ENCODE assay signal across 10 mouse cellular contexts in the genomic region with DNA sequence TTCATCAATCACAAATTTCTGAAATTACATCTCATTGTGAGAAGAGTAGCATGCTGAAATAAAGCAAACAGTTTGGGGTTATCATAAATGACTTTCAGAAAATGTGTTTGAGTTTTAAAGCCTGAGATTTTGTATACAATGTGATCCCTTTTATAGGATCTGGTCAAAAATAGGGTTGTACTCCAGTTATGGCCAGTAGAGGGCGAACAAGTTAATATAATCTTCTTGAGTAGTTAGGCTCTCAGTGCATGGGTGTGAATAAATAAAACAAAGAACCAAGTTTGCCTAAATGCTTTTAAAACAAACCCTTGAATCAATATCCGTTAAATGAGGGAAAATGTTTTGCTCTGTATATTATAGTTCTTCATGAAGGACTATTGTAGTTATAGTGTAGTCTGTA. TPM values are rescaled to one million over a fixed set of nuclear protein-coding genes. Genes with fewer than 3 reads are reported as not detected.
DNase-seq lines count a peak whose midpoint lies in the region; ATAC-seq lines count a peak whose summit lies in the region.
"Had no signal": no experiment of that assay in that cellular context is flagged by ENCODE, and none has a peak within 500 bp of the region (broad histone marks: within the 10 kb centered on the region; RNA-seq: fewer than 3 reads in every experiment).

No protein-coding gene starts in this region.

- no peaks in the 10 kb centered on the region for H3K9me3 ChIP-seq in forebrain, embryonic 13.5 days (replicated peaks)
- H3K9me3 ChIP-seq in forebrain, embryonic 10.5 days: no peaks in the 10 kb centered on the region
- no peaks in the 10 kb centered on the region for H3K9me3 ChIP-seq in midbrain, embryonic 14.5 days (ENCODE audit: control insufficient read depth, low read length)
- H3K9me3 ChIP-seq in midbrain, embryonic 13.5 days: no peaks in the 10 kb centered on the region
- no peaks in the 10 kb centered on the region for H3K9me3 ChIP-seq in embryonic facial prominence, embryonic 14.5 days (ENCODE audit: control insufficient read depth, low read length)
- H3K9me3 ChIP-seq: liver, embryonic 13.5 days had no signal

- no peaks in the 10 kb centered on the region for H3K4me1 ChIP-seq in forebrain, embryonic 13.5 days
- H3K4me1 ChIP-seq in forebrain, embryonic 10.5 days: no peaks in the 10 kb centered on the region
- no peaks in the 10 kb centered on the region for H3K4me1 ChIP-seq in midbrain, embryonic 14.5 days (ENCODE audit: control insufficient read depth, insufficient read depth, low read length)
- no peaks in the 10 kb centered on the region for H3K4me1 ChIP-seq in midbrain, embryonic 13.5 days (replicated peaks)
- H3K4me1 ChIP-seq in embryonic facial prominence, embryonic 14.5 days (ENCODE audit: control insufficient read depth, insufficient read depth, low read length): no peaks in the 10 kb centered on the region
- H3K4me1 ChIP-seq: liver, embryonic 13.5 days had no signal

- no peak overlapping the region for H3K4me2 ChIP-seq in forebrain, embryonic 13.5 days
- H3K4me2 ChIP-seq in midbrain, embryonic 14.5 days (ENCODE audit: low read length): no peak overlapping the region
- H3K4me2 ChIP-seq in midbrain, embryonic 13.5 days (replicated peaks): no peak overlapping the region
- H3K4me2 ChIP-seq in embryonic facial prominence, embryonic 14.5 days (ENCODE audit: low read depth, low read length): no peak overlapping the region
- H3K4me2 ChIP-seq: liver, embryonic 13.5 days had no signal

- H3K27me3 ChIP-seq in forebrain, embryonic 13.5 days: no peaks in the 10 kb centered on the region
- no peaks in the 10 kb centered on the region for H3K27me3 ChIP-seq in forebrain, embryonic 10.5 days (ENCODE audit: poor library complexity, severe bottlenecking)
- no peaks in the 10 kb centered on the region for H3K27me3 ChIP-seq in midbrain, embryonic 14.5 days (ENCODE audit: control insufficient read depth, insufficient read depth, low read length)
- H3K27me3 ChIP-seq in midbrain, embryonic 13.5 days: no peaks in the 10 kb centered on the region
- no peaks in the 10 kb centered on the region for H3K27me3 ChIP-seq in embryonic facial prominence, embryonic 14.5 days (replicated peaks; ENCODE audit: control insufficient read depth, insufficient read depth, low read length)
- H3K27me3 ChIP-seq: liver, embryonic 13.5 days had no signal

- H3K9ac ChIP-seq in forebrain, embryonic 13.5 days: no peak overlapping the region
- no peak overlapping the region for H3K9ac ChIP-seq in midbrain, embryonic 14.5 days (replicated peaks; ENCODE audit: low read length)
- no peak overlapping the region for H3K9ac ChIP-seq in midbrain, embryonic 13.5 days (replicated peaks)
- H3K9ac ChIP-seq in embryonic facial prominence, embryonic 14.5 days (ENCODE audit: low read depth, low read length): no peak overlapping the region
- H3K9ac ChIP-seq: liver, embryonic 13.5 days had no signal

- H3K4me3 ChIP-seq in forebrain, embryonic 13.5 days: no peak overlapping the region
- H3K4me3 ChIP-seq in forebrain, embryonic 10.5 days: no peak overlapping the region
- H3K4me3 ChIP-seq in midbrain, embryonic 14.5 days (replicated peaks; ENCODE audit: low read depth, low read length): no peak overlapping the region
- no peak overlapping the region for H3K4me3 ChIP-seq in midbrain, embryonic 13.5 days (replicated peaks)
- no peak overlapping the region for H3K4me3 ChIP-seq in embryonic facial prominence, embryonic 14.5 days (ENCODE audit: low read depth, low read length)
- H3K4me3 ChIP-seq: liver, embryonic 13.5 days had no signal

- ATAC-seq in forebrain, embryonic 13.5 days: peak; percentile 69
- no peak for ATAC-seq in midbrain, embryonic 14.5 days (ENCODE audit: low FRiP score, low TSS enrichment)
- ATAC-seq in midbrain, embryonic 13.5 days: no peak
- no peak for ATAC-seq in embryonic facial prominence, embryonic 14.5 days (ENCODE audit: low read depth)

- H3K27ac ChIP-seq in forebrain, embryonic 13.5 days: no peak overlapping the region
- H3K27ac ChIP-seq in forebrain, embryonic 10.5 days: no peak overlapping the region
- no peak overlapping the region for H3K27ac ChIP-seq in midbrain, embryonic 14.5 days (replicated peaks; ENCODE audit: low read depth, low read length)
- no peak overlapping the region for H3K27ac ChIP-seq in midbrain, embryonic 13.5 days
- no peak overlapping the region for H3K27ac ChIP-seq in embryonic facial prominence, embryonic 14.5 days (replicated peaks; ENCODE audit: low read depth, low read length)
- H3K27ac ChIP-seq: liver, embryonic 13.5 days had no signal

- no peak for DNase-seq in forebrain, embryonic 10.5 days (ENCODE audit: extremely low spot score, low spot score)
- peak; percentile 86 for DNase-seq in midbrain, embryonic 14.5 days
- DNase-seq in embryonic facial prominence, embryonic 14.5 days (ENCODE audit: low spot score): peak; percentile 68
- peak; percentile 65 for DNase-seq in lung, postnatal 36 days
- no peak for DNase-seq in spleen, adult 18-20 months
- DNase-seq in T-cell, adult 2 months (ENCODE audit: low spot score): no peak
- DNase-seq: liver, embryonic 13.5 days had no signal

- no peaks in the 10 kb centered on the region for H3K36me3 ChIP-seq in forebrain, embryonic 13.5 days (ENCODE audit: poor library complexity, severe bottlenecking)
- H3K36me3 ChIP-seq in forebrain, embryonic 10.5 days (replicated peaks): no peaks in the 10 kb centered on the region
- H3K36me3 ChIP-seq in midbrain, embryonic 14.5 days (ENCODE audit: control insufficient read depth, insufficient read depth, low read length): no peaks in the 10 kb centered on the region
- H3K36me3 ChIP-seq in midbrain, embryonic 13.5 days: no peaks in the 10 kb centered on the region
- no peaks in the 10 kb centered on the region for H3K36me3 ChIP-seq in embryonic facial prominence, embryonic 14.5 days (ENCODE audit: control insufficient read depth, insufficient read depth, low read length)
- H3K36me3 ChIP-seq: G1E; liver, embryonic 13.5 days had no signal

- 15% methylated on average over 2 of the region's 2 CpGs for WGBS in forebrain, embryonic 13.5 days
- WGBS in forebrain, embryonic 10.5 days: 20% methylated on average over 2 of the region's 2 CpGs
- WGBS in midbrain, embryonic 14.5 days: 20% methylated on average over 2 of the region's 2 CpGs
- WGBS in midbrain, embryonic 13.5 days: 19% methylated on average over 2 of the region's 2 CpGs
- 16% methylated on average over 2 of the region's 2 CpGs for WGBS in embryonic facial prominence, embryonic 14.5 days

RNA-seq across cellular contexts. Expression of a gene that starts 46.7 kb away (rescaled TPM):
- polyA plus RNA-seq in forebrain, embryonic 13.5 days (2015; fragmentation: Nextera tagmentation; extraction: Ambion mirVana): 4.1 and 6.0 TPM in 2 replicates
- polyA plus RNA-seq in forebrain, embryonic 10.5 days (2016; fragmentation: Nextera tagmentation; extraction: Ambion mirVana): 0.25 and 0.41 TPM in 2 replicates
- polyA plus RNA-seq in midbrain, embryonic 14.5 days (2014; fragmentation: Nextera tagmentation; extraction: Ambion mirVana): 28.7 and 31.3 TPM in 2 replicates
- 14.8 and 15.0 TPM in 2 replicates for polyA plus RNA-seq in midbrain, embryonic 13.5 days (2015; fragmentation: Nextera tagmentation; extraction: Ambion mirVana)
- polyA plus RNA-seq in embryonic facial prominence, embryonic 14.5 days (2014; fragmentation: Nextera tagmentation; extraction: Ambion mirVana): 2.0 and 2.5 TPM in 2 replicates
- polyA plus RNA-seq: G1E; liver, embryonic 13.5 days had no signal

Comparison
In these comparisons a context has a peak if more than half of its experiments do, and no peak if none do; other contexts are left out.
1. DNase-seq: peak in midbrain, embryonic 14.5 days (single experiment), embryonic facial prominence, embryonic 14.5 days (single experiment) and lung, postnatal 36 days (single experiment); none in forebrain, embryonic 10.5 days (single experiment), spleen, adult 18-20 months (0 of 2) and T-cell, adult 2 months (single experiment).